Mouse (Mus musculus) kidney, adult 9 months (tissue): Measurements from ENCODE around the gene Znfx1.
A peak's percentile ranks its signal among the peaks of the same experiment; 100 is the strongest.

Experiments
- DNase-seq: peaks from one replicate; pipeline ENCODE4 v3.0.0; 2022

The Znfx1 gene

DNA sequence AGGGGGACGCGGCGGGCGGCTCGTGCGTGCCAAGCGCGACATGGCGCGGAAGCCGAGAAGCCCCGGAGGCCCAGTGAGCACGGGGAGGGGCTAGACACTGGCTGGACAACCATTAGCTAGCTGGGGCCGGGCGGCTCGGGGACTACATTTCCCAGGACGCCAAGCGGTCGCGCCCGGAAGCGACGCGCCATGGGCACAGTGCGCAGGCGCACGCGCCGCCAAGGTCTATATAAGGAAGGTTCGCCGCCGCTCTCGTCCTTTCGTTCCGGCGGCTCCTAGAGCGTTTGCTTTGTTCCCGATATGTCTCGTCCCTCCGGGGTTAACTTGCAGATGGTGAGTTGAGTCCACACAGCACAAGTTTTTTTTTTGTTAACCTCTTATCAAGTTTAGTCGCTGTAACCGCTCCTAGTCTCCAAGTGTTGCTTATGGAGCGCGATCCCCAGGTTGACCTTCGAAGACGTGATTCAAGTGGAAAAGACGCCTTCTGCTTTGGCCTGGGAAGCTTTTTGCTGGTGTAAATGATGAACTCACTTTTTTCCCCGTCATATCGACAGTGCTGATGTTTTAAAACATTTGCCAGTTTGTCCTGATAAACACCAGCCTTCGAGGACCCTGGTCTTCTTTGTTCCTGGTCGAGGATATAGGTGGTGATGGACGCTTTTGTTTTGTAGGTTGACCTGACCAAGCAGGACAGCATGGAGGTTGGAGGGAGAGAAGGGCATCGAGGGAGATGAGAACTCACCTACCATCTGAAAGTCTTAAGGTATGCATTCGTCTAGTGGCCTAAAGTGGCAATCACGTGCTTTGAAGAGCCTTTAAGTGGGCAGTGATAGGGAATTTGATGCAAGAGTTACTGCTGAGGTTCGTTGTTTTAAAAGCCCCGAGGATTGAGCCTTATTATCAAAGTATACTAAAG is at the start of gene Znfx1:
Gene Znfx1, minus strand, starts transcription at position 51 of the 916 bp plus-strand sequence.
- peak; percentile 98 for DNase-seq

DNA sequence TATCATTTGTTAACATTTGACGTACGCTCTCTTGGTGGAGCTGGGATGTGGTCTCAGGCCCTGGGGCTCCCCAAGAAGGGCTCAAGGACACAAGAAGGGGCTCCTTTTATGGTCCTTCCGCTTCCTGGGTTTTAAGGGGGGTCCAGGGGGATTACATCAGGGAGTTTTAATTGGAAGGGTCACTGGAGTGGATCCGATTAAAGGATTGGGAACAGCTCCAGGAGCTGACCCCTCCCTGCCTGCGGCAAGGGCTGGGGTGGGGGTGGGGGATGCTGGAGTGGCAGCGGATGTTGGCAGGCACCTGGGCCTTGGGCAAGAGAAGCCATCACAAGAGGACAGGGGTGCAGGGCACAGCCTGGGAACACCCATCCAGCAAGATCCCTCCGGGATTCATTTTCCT is 49.4 kb upstream of the Znfx1 start:
- DNase-seq = no peak

DNA sequence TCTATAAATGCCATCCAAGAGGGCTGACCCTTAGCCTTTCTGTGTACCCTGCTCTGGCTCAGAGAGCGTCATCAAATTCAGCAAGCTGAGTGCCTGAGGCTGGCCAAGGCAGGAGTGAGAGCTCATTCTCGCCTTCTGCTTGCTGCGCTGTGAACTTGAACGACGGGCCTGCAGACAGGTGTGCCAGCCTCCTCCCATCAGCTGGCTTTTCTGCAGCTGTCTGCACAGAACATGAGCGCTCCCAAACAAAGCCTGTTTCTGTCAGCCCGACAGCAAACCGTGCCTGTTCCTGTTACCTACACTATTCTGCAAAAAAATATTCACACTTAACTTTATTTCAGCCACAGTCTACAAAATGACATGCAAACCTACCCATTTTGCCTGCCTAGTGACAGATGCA is 46.7 kb upstream of the Znfx1 start:
- no peak for DNase-seq

DNA sequence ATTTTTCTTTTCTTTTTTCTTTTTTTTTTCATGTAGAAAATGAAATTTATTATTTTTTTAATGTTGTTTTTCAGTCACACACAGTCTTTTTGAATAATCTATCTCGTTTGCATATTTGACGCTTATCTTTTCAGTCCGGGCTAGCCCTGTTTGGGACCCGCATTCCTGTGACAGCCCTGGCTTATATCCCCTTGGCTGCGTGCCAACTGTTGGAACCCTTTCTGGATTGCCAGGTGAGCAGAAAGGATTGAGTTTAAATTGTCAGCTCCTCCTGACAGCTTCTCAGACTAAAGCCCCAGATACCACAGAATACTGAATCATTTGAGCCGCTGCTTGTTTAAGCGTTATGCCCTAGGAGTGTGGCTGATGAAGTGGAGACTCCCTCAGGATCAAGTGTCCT is 40.7 kb upstream of the Znfx1 start:
- no peak for DNase-seq

DNA sequence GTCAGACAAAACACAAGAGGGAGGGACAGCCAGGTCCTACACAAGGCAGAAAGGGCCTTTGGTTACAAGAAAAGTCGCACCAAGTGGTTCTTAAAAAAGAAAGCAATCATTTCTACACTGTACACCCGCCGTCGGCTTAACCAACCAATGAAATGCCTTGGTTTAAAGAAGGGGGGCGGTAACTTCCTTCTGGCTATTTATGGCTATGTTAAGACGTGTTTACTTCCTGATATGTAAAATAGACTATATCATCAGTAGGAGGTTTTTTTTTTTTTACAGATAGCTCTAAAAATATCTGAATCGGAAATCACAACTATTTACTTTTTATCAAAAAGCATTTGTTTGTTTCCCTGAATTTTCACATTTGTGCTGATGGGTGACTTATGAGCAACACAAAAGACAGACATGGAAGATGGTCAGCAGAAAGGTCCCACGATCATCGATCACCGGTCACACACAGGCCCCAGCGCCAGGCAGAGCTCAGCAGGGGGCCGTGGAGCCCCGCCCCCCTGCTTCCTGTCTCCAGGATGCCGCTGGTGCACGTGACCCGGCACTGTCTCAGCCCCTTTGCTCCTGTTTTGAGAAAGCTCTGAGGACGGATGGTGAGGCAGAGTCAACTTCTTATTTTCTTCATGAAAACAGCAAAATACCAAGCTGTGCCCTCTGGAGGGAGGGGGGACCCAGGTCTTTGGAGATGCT is 39.1 kb upstream of the Znfx1 start:
- DNase-seq = peak; percentile 58

DNA sequence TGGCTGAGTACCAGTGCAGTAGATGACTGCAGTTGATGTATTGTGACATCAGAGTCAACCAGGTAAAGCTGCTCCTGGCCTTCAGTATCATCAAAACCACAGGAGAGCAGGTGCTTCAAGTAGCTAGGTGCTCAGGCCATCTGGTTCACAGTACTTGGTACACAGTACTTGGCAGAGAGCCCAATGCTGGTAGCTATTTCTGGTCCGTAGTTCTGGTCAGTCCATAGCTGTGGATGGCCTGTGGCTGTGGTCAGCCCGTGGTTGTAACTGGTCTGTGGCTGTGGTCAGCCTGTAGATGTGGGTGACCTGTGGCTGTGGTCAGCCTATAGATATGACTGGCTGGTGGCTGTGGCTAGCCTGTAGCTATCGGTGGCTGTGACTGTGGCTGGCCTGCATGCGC is 31.9 kb upstream of the Znfx1 start:
- no peak for DNase-seq

DNA sequence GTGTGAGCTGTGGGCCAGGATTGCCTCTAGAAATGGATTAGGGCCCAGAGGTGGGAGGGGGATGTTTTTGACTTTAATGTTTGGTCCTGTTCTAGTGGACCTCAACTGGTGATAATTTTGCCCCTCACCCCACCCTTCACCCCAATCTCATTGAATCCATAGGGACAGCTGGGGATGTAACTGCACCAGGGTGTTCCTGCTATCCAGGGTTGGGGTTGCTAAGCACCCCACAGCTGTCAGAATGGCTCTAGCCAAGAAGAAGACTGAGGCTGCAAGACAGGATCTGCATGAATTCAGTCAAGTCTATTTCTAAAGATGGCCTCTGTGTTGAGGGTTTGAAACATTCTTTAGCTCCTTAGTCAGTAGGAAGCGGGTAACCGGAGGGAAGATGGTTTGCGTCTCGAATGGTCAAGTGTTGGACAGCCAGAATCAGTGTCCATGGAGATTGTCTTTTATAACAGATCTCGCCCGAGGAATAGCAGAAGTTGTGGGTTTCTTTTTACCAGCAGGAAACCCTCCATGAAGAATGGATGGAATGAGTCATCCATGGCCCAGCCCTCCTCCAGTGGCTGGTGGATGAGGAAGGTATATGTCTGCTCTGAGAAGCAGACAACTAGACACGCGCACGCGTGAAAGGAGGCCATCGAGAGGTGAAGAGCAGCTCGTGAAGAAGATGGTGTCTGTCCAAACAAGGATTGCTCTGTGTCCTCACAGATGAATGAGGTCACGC is 30.5 kb upstream of the Znfx1 start:
- no peak for DNase-seq

DNA sequence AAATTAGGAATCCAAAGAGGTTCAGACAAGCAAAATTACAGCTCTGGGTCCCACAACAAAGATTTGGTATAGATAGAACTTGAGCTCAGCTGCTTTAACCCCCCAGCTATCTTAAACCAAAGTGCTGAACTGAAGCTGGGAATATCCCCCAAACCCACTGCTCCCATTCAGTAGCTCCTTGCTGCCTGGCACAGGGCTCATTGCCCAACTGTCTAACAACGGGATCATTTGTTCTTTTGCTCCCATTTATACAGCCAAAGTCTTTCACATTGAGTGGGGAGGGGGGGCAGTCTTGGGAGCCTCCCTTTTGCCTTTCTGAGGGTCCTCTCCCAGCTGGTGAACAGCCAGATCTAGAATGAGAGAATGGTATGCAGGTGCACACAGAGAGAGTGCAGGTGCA is 27.5 kb upstream of the Znfx1 start:
- DNase-seq = no peak

DNA sequence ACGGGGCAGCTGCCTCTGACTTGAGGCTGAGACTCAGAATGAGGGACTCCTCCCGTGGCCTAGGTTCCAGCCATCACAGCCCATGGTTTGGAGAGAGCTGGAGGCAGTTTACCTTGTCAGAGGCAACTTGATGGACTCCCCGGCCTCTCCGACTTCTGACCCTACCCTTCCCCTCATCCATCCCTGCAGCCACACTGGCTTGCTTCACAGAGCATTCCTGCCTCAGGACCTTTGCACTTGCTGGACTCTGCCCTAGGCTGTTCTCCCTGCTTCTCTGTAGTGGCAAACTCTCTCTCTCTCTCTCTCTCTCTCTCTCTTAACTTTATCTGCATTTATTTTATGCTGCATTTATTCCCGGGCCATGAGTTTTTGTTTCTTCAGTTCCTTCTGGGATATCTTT is 24.0 kb upstream of the Znfx1 start:
- DNase-seq = peak; percentile 62

DNA sequence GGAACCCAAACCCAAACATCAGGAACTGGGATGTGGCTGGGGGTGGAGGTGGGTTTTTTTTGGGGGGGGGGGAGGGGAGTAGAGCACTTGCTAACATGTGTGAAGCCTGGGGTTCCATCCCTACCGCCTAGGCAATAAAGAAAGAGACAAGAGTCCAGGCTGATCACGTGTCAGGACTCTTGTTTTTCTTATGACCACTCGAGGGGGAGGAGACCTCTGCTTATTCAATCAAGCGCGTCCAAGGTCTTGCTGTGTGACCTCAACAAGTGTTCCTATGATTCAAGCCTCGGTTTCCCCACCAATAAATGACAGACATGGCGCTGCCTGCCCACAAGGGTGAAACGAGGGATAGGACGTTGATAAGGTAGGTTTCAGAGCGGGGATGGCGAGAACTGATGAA is 23.3 kb upstream of the Znfx1 start:
- DNase-seq = peak; percentile 65

DNA sequence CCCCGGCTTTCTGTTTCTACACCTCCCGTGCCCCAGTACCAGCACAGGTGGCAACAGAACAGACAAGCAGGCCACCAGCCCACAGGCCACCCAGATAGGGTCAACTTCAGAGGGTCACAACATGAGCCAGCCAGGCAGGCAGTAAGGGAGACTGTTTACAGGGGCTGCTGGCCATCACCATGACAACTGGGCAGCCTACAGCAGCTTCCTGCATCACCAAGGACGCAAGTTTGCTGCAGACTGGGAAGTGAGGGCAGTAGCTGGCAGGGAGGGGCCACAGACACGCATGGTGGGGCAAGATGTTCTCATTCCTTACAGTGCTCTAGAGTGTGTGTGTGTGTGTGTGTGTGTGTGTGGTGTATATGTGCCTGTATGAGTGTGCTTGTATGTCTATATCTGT is 18.8 kb upstream of the Znfx1 start:
- no peak for DNase-seq

DNA sequence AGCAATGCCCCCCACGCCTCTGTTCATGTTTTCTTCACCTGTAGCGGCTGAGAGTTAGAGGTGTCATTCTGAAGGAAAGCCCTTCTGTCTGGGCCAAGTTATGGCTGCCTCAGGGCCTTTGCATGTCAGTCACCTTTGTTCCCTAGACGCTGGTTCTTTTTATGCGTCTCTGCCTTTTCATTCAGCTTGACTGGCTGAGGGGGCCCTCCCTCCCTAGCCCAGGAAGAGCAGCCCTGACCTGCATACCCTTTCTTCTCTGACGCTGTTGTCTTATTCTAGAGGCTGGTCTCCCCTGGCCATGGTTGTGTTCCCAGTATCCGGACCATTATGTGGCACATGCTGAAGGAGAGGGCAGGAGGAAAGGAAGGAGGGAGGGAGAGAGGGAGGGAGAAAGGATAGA is 18.3 kb upstream of the Znfx1 start:
- DNase-seq = no peak

DNA sequence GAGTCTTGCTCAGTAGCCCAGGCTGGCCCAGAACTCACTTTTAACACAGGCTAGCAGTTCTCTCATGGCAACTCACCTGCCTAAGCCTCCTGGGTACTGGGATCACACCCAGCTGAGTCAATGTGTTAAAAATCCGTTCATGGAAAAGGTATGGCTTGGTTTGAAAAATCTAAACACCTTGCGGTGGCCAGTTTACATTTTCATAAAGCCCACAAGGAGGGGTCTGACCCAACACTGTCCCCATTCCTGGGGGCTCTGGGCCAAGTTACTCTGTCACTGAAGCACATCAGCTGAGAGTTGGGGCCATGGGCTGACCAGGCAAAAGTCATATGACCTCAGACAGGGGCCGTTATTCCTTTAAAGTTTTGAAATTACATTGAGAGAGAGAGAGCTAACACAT is 17.6 kb upstream of the Znfx1 start:
- no peak for DNase-seq

DNA sequence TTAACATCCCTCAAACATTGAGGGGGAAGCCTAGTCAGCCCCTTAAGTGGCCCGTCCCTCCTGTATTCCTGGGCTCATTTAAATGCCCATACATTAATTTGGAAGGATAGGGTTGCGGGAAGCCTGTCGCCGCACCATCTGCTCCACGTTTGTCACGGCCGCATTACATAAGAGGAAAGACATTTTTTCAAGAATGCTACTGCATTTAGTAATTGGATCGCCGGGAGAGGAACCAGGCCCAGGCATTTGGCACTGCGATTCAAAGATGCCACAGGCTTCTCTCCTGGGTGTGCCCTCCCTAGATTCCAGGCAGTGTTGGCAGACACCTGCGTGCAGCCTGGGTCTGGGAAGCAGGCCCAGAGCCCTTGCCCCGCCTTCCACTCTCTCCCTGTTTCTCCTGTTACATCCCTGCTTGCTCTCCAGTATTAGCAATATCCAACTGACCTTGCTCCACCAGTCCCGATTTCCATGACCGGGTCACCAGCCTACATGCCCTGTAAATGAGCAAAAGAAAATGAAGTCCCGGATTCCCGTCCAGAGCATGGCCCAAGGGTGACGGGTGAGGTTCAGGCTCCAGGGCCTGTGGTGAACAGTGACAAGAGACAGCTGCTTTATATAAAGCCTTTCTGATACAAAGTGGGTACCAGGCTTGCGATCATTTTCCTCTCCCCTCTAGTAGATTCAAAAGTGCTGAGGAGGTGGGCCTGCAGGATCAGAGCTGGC is 16.9 kb upstream of the Znfx1 start:
- no peak for DNase-seq

DNA sequence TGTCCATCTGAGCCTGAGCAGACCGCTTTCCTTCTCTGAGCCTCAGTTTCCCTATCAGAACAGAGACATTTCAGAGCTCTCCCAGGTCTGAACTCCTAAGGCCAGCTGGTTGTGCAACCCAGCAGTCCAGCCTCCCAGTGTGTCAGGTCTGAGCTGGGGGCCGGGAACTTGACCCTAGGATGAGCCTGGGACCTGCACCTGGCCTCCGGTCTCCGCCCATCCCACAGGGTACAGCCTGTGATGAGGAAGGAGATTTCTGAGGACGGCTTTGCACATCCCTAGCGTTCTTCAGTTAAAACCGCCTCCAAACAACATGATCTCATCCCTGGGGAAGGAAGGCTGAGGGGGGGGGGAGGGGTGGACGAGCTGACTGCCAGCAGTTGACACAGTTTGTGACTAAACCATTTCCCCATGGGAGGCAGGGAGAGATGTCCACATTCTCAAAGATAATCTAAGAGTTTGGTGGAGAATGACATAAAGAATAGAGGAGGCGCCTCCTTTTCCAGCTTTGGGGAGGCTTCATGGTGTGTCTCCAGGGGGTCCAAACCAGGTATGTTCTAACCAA is 16.2 kb upstream of the Znfx1 start:
- DNase-seq = no peak

DNA sequence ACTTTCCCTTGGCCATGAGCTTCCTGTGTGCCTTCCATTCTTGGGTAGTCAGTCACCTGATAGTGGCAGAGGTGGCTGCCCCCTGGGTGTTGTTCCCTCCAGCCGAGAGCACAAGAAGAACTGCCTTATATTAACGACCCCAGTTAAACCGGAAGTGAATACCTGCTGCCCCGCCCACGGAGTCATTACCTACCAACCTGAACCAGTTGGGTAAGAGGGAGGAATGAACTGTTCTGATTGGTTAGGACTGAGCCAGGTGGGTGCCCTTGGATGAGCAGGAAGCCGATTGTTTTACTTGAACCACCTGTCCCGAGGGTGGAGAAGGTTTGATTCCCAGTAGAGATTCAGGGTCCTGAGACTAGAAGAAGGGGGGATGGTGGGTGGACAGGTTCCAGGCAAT is 15.7 kb upstream of the Znfx1 start:
- no peak for DNase-seq

DNA sequence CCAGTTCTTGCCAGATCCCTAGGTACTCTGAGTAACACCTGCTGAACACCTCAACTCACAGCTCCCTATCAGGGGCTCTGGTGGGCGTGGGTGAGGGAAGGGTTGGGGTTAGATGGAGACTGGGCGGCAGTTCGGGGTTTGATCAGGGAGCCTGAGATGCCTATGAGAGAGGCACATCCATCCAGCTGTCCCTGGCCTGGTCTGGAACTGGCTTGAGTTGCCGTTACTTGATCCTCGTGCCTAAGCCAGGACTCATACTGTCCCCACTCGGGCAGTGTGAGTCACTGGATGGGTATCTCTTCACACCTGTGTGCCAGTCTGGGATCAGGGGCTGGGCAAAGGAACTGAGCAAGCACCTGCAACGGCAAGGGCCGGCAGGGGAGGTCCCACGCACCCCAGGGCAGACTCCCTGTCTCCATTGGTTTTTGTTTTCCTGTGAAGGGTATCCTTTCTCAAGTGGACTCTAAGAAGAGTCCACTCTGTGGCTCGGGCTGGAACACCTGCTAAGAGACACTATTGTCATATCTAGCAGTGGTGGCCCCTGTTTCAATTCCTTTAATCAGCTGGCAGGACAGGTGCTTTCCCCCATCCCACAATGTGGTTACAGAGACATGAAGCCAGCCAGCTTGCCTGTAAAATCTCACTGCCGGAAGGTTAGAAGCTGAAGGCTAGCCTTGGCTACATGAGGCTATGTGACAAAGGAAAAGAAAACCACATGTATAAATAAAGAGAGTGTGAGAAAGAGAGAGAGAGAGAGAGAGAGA is 14.6 kb upstream of the Znfx1 start:
- no peak for DNase-seq

DNA sequence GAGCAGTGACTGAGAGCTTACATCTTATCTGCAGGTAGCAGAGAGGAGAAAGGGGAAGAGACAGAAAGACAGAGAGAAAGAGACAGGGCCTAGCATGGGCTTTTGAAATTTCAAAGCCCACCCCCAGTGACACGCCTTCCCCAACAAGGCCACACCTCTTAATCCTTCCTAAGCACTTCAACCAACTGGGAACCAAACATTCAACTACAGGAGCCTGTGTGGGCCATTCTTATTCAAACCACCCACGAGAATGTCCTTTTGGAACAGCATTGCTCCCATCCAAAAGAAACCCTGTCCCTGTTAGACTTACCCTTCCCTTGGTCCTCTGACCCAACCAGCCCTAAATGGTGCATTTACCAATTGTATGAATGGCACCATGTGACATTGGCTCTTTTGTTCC is 13.9 kb upstream of the Znfx1 start:
- no peak for DNase-seq

DNA sequence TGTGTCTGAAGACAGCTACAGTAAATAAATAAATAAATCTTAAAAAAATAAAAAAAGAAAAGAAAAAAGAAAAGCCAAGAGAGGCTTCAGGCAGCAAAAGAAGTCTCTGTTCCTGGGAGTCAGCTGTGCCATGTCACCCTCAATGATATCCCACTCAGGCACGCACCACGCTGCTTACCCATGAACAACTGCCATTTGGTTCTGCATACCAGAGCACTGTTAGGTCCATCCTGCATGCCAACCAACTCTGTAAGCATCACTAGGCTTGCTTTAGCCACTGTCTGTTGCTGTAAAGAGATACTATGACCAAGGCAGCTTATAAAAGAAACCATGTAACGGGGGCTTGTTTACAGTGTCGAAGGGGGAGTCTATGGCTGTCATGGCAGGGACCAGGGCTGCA is 13.5 kb upstream of the Znfx1 start:
- no peak for DNase-seq

DNA sequence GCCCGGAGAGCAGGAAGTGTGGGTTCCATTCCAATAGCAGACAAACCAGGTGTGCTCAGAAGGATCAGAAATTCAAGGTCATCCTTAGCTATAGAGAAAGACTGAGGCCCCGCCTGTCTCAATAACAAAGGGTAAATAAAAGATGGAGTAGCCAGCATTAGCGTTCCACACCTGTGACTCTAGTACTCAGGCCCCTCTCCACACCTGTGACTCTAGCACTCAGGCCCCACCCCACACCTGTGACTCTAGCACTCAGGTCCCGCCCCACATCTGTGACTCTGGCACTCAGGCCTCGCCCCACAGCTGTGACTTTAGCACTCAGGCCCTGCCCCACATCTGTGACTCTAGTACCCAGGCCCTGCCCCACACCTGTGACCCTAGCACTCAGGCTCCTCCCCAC is 11.8 kb upstream of the Znfx1 start:
- DNase-seq = no peak

DNA sequence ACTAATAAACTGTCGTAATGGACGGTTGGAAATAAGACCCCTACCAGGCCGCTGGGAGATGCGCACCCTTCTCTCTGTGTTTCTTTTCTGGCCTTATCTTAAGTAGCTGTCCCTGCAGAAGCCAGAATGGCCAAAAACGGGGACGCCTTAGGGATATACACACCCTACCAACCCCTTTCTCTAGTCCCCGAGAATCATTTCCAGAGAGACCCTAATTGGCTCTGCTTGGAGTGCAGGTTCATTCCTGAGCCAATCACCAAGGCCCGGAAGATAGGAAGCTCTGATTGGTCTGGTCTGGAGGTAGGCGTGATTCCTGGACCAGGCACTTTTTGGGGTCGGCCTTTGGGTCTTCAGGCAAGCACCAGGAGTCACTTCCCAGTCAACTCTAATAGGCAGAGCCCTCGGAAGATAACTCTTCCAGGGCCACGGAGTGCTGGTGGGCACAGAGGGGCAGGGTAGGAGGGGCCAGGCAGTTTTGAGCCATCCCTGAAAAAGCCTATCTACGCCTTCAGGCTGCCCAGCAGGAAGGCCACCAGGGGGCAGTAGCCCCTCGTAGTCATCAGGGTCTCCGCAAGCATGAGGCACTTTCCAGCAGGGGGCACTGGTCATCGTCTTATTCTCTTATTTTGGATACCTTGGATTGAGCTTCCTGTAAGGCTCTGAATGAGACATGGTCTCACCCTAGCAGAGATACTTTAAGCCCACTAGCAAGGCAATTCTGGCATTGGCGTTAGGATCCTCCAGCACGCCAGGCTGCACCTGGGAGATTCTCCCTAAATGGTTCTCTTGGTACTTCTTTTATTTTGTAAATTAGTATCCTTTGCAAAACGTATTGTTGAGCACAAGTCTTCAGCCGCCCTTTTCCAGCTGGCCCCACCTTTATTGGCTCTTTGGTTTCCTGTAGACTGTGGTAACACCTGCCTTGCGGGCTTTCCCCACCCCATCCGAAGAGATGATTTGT is 9.1 kb upstream of the Znfx1 start:
- peak; percentile 97 for DNase-seq
